Mouse (Mus musculus) G1E-ER4 (cell line): ENCODE data around the gene Mipep. TPM values are rescaled to one million over a fixed set of nuclear protein-coding genes. Genes with fewer than 3 reads are reported as not detected.

Experiments used
- GATA1 ChIP-seq: IDR thresholded peaks from one replicate; pipeline ENCODE4 v1.8.0; 2012; ENCODE audit warnings: low read length, inconsistent platforms
- polyA plus RNA-seq: library from polyadenylated mRNA; stranded (reverse); fragments of >175 nt; gene quantifications from 2 replicates; pipeline ENCODE4 v1.2.3, GENCODE M21; 2012

Gene Mipep
- polyA plus RNA-seq, 1 experiment, result 21.8 TPM

DNA sequence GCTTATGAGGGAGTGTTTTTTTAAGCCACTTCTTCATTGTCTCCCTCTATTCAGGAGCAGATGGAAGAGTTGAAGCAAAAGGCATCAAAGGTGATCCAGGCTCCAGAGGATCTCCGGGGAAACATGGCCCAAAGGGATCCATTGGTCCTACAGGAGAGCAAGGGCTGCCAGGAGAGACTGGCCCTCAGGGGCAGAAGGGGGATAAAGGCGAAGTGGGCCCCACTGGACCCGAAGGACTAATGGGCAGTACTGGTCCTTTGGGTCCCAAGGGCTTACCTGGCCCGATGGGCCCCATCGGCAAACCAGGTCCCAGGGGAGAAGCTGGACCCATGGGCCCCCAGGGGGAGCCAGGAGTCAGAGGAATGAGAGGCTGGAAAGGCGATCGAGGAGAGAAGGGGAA is 5.2 kb upstream of the Mipep start:
- TF ChIP-seq GATA1, result no peak

DNA sequence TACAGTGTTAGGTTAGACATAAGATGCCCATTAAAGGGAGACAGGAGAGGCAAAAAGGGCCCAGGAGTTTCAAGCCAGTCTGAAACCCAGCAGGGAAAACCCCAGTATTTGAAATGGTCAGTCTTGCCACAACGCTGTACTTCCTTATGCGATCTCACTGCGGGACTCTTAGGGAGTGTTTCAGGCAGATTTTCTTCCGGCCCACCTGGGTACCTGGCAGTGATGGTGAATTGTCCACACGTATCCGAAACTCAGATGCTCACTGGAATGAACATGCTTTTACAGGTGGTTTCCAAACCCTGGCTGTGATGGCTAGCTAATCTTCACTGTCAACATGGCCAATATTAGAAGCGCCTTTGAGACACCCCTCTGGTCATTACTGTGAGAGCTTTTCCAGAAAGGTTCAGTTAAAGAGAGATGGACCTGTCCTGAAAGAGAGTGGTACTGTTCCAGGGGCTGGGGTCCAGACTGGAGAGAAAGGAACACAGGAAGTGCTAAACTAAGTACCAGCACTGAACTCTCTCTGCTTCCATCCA is 2.2 kb upstream of the Mipep start:
- TF ChIP-seq GATA1, result no peak

DNA sequence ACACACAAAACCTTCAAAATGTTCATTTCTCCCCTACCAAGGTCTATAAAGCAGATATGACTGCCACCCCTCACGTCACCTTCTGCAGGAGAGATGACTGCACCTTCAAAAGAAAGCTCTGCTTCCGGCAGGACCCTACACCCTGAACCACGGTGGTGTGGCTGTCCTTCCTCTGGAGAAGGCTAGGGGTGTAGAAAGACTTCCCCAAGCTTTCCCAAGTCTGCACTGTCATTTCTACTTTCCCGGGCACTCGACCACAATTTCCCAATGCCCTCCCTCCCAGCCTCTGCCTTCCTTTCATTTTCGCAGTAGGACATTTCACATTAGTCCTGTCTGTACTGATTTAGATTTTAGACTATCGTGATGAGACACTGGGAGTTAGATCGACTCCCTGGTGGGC is 1.2 kb upstream of the Mipep start:
- TF ChIP-seq GATA1, result no peak

DNA sequence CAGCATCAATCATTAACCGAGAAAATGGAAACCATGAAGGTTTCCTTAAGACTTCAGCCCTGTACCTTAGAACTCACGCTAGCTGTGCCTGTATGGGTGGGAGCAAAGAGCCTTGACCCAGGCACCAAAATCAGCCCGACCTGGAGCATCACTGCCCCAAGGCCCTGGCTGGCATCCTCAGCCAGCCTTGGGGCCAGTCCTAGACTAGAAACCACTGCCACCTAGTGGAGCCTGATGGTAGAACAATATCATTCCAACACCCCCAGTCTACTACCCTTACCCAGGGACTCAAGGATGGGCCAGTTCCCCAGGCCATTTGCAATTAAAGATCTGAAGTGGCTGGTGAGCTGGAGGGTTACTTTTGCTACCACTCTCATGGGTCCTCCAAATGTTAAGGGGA is 5.7 kb downstream of the Mipep start:
- TF ChIP-seq GATA1, result no peak

DNA sequence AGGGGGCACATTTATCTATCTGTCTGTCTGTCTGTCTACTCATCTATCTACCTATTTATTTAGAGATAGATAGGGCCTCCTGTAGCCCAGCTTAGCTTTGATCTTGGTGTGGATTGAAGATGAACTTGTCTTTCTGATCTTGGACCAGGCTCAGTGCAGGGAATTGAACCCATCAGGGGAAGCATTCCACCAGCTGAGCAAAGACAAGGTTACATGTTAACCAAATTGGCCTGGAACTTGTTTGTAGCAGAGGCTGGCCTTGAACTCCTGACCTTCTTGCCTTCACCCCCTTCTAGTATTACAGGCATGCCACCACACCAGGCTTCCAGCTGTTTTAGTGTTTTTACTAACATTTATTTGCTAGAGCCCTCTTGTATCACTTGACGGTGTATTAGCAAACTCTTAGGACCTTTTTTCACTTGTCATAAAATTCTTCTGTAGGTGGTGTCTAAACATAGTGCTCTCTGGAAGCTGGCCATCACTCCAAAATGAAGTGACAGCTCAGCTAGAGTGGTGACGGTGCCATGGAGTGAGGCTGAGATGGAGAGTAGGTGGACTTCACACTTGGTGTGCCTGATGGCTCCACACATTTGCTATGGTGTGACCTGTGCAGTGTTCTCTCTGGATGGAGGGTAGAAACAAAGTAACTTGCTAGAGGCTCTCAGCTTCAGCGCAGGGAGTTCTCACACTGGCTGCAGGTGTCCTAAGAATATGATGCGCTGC is 12.4 kb downstream of the Mipep start:
- TF ChIP-seq GATA1, result no peak

DNA sequence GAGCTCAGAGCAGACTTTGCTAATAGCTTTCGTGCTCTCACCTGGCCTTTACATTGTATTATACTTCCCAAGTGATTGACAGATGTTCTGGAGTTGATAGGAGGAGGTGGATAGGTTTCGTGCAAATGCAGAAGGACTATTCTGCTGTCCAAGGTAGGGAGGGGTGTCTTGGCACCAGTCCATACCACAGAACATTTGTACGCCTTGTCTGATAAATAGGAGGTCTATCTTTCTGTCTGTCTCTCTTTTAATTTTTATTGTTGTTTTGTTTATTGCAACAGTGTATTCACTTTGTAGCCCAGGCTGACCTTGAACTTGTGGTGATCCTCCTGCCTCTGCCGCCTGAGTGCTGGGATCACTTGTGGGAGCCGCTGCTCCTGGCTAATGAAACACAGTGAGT is 13.2 kb downstream of the Mipep start:
- TF ChIP-seq GATA1, result no peak

DNA sequence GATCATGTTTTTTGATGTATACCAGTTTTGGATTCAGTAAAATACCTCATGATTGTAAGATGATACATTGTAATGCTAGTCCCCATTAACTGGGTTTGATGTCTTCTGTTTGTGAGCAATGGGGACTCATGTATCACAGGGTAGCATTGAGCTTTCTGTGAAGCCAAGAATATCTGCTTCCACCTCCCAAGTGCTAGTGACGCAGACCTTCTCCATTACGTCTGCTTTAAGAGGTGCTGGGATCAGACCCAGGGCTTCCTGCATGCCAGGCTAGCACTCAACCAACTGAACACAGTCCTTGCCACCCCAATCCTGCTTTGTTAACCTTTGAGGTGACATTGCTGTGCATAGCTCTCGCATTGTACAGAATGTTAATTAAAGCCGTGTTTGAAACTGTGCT is 14.3 kb downstream of the Mipep start:
- TF ChIP-seq GATA1, result no peak

DNA sequence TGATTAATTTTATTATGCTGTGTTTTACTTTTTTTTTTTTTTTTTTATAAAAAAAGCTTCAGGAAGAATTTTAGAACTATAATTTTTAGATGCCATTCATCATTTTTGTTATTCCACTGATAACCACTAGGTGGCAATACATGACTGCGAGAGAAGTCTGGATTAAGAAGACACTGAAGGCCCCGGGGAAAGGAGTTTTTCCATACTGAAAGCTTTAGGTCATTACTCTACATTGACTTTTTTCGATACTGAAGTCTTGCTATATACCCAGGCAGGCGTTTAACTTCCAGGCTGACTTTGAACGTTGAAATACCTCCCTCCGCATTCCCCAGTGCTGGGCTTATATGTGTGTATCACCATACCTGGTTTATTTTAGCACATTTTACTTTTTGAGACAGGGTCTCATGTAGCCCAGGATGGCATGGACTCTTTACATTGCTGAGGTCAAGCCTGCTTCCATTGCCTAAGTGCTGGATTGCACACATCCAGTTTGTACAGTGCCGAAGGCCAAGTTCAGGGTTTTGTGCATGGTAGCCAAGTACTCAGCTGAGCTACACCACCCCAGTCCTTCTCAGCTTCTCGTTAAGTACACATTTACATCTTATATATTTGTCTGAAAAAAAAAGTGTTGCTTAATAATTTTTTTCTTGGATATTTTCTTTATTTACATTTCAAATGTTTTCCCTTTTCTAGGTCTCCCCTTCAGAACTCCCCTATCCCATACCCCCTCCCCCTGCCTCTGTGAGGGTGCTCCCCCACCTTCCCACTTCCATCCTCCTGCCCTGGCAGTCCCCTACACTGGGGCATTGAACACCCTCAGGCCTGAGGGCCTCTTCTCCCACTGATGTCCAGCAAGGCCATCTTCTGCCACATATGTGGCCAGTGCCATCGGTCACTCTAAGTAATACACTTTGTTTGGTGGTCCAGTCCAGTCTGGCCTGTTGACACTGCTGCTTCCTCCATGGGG is 15.7 kb downstream of the Mipep start:
- no peak for TF ChIP-seq GATA1

DNA sequence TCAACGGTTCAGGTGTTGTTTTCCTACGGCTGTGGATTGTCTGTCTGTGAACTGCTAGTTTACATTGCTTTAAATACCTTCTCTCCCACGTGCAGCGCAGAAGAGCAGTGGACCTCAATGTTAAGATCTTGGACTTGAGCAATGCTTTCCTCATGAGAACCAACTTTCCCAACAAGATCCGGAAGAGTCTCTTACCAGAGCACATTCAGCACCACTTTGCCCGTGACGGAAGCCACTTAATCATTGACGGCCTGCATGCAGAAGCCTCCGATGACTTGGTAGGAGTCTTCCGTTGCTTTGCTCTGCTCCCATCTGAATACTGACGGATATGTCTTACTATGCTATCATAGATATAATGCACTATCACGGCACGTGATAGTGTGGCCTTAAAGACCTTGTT is 17.7 kb downstream of the Mipep start:
- TF ChIP-seq GATA1, result no peak

DNA sequence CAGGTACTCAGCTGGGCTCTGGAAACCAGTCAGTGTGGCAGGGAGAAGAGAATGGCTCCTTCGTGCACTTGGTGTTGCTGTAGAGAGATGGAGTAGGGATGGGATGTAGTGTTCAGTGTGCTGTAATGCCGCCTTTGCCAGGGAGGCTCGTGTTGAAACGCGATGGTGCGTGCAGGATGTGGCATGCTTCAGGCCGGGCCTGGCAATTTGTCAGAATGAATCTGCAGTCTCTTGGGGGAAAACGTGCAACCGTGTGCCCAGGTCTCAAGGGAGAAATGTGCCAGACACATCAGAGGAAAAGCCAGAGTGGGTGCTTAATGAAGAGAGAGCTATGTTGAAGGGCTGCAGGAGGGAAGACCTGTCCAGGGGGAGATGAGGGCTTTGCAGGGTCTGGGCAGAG is 20.6 kb downstream of the Mipep start:
- TF ChIP-seq GATA1, result no peak

DNA sequence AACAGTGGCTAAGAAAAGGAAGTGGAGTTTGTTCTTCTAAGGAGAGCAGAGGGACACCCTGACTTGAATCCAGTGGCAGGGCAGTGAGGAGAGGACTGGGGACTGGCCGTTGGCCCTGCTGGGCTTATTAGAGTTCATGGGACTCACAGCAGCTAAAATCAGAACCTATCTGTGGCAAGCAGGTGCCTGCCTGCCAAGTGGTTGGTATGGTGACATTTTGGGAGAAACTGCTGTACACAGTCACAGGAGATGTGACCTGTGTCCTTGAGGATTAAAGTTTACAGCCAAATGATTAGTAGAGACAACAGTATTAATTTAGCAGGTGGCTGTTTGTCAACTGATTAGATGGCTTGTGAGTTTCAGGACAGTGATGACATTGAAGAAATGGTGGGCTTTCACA is 21.5 kb downstream of the Mipep start:
- TF ChIP-seq GATA1, result no peak

DNA sequence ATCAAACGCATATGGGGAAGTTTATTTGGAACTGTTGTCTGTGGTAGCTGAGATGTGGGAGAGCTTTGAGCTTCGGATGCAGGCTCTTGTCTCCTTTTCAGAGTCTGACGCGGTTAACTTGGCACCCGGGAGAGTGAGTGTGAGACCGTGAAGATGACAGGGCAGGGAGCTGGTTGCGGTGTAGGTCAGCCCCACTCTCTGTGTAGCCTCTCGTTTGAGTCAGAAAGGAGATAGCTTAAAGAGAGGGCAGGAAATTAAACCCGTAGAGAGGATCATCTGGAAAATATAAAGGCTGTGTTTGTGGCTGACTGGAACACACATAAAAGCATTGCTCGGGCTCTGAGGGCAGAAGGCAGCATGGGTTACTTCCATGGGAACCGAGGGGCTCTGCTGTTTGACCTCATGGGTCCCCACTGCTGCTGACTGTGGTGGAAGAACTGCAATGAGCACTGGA is 22.5 kb downstream of the Mipep start:
- no peak for TF ChIP-seq GATA1

DNA sequence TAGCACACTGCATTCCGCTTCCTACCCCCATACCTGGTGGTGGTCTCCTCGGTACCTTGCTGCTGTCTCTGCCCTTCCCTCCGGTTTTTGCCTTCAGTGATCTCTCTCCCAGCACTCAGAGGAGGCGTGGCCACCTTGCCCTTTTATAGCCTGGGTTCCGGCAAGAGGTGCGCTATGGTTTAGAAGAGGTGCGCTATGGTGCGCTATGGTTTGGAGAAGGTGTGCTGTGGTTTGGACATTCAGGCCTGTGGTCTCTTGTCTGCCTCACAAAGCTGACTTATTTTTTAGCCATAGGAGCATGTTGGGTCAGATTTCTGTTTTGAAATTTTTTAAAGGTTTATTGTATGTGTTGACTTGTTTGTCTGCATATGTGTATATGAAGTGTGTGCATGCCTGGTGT is 25.5 kb downstream of the Mipep start:
- TF ChIP-seq GATA1, result no peak

DNA sequence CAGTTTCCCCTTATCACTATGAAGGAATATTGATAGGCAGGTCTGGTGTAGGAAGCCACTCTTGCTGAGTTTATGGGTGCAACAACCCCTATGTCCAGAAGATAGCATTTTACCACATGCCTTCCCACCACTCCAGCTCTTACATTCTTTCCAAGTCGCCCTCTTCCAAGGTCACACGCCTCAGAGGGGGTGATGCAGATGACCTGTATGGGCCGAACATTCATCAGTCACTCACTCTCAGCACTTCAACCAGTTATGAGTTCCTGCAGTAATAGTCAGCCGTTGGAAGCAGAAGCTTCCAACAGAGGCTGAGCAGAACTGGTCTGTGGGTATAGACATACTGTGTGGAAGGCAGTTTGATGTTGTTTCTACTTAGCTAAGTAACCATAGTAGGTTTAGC is 27.2 kb downstream of the Mipep start:
- no peak for TF ChIP-seq GATA1

DNA sequence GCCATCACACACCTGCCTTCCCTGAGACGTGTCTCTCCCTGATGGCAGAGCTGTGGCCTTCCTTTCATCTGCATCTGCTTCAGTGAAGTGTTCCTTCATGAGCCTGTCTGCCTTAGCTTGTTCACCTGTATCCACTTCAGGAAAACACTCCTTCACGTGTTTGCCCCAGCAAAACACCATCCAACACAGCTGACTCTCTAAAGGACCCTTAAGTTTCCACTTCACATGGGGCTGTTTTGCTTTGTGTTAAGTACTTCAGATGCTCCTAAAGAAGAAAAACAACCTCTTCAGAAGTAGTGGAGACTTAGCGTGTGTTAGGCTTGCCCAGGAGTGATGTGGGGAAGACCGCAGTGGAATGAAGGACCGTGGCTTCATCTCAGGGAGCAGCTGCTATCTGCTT is 30.7 kb downstream of the Mipep start:
- TF ChIP-seq GATA1, result no peak

DNA sequence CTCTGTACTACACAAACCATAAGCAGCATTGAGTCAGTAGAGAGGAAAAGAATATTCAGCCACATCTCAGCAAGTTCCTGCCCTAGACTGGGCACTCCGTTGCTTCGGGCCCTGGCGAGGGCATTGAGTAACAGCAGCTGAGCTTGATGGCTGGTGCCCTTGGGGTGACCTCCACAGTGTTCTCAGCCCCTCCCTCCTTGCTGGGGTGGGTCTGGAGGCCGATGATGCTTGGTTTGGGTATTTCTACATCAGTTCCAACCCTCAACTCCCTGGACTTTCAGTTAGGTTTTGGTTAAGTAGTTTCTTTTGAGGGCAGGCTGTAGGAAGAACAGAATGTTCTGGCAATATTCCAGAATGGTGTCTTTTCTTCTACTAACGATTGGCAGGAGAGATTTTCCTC is 33.7 kb downstream of the Mipep start:
- no peak for TF ChIP-seq GATA1
